Mouse (Mus musculus): ENCODE data around the gene Rpl23a.

GRCm38 (mm10) chr11:78223586-78223985 is 40.2 kb upstream of the Rpl23a start:
- no peak for TF ChIP-seq GATA1 (IDR thresholded peaks at IDR 0.05; ENCODE audit: borderline replicate concordance, low read length)
- no peak for TF ChIP-seq FLI1 (IDR thresholded peaks at IDR 0.05; ENCODE audit: low read length)
